Mouse (Mus musculus) c-Kit-positive CD71-positive TER-119-positive erythroid progenitor cells, embryonic 14.5 days (primary cell): ENCODE measurements at regions not wholly inside any gene's neighbourhood (a gene's known extent, or its start where the extent isn't known, plus 50 kb on each side); places are given as distances from the start of the nearest gene placed in this dataset.

Experiments used
- DNase-seq: peaks from one replicate; pipeline ENCODE4 v3.0.0-alpha.2; 2013; ENCODE audit warnings: low spot score

DNA sequence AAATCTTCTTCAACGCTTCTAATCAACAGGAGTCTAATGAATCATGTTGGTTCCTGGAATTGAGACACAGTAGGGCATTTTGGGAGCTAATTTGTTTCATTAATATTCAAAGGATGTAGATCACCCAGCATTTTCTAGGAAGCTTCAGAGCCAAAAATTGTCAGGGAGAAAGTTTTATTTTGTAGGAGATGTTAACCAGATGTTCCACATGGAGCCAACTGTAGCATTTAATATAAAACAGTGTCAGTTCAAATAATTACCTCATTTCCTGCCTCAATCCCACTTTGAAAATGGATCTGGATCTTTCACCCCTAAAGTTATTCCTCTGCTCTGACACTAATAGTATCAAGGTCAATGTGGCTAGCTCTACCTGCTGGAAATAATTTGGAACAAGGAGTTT is 389.6 kb upstream of the Lmcd1 start:
- DNase-seq = no peak

- DNase-seq = no peak
Observed at GRCm38 (mm10) chr6:111911997-111912396, 361.6 kb upstream of the Lmcd1 start.

DNA sequence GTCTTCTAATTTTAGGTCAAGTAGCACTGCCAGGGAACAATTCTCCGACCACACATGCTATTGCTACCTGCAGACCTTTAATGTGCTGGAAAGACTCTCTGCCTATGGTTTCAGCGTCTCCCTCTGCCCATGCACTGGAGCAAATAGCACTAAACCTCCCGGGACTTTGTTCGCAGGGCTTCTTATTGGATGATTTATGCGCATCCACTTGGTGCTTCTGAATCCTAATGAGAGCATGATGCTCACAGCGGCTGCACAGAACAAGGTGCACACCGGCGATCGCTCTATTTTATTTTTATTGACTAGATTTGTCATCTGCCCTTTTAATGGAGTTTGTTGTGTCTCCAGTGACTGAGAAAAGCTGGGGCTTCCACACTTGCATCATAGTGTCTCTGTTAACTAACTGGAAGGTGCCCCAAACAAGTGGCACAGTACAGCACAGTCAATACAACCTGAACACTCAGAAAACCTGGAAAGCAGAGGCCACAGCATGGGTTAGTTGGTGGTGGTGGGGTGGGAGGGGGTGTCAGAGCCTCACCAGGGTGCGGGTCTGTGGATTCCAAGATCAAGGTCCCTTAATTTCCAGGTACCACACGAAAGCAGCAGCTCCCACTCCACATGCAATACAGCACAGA is 359.7 kb upstream of the Lmcd1 start:
- no peak for DNase-seq

DNA sequence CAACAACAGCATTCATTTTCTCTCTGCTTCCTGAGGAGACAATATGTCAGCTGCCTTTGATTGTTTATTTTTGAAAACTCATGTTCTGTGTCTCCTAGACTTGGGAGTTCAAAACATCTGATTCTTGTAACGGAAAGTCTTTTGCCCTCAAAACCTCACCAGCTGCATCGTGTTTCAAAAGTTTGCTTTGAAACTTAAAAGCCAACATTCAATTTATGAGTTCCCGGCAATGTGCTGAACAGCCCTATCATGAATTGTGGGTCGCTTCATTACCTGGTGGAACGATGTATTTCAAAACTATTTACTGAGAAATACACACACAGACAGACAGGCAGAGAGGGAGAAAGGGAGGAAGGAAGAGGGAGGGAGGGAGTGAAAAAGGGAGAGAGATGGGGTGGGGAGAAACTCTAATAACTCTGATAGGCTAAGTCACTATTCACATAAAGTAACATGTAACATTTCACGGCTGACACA is 356.3 kb upstream of the Lmcd1 start:
- no peak for DNase-seq

GRCm38 (mm10) chr6:111917868-111918597 is 355.5 kb upstream of the Lmcd1 start:
- DNase-seq = no peak

GRCm38 (mm10) chr6:111932596-111932995 is 341.0 kb upstream of the Lmcd1 start:
- no peak for DNase-seq

DNA sequence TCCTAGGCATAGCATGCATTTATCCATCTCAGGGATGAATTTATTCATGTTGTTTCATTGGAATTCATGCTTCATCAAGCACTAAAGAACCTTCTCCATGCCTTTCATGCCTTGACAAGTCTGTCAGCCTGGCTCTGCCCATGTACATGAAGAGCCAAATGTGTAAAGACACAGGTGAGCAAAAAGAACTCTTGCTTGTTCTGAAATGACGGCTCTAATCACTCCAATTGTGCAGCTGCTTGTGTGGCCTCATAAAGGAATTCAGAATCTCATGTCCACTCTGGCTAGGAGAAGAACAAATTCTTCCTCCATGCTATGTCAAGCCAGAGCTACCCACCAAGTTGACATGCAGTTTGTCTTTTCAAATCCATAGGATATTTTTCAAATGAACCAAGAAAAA is 319.2 kb upstream of the Lmcd1 start:
- DNase-seq = no peak

DNA sequence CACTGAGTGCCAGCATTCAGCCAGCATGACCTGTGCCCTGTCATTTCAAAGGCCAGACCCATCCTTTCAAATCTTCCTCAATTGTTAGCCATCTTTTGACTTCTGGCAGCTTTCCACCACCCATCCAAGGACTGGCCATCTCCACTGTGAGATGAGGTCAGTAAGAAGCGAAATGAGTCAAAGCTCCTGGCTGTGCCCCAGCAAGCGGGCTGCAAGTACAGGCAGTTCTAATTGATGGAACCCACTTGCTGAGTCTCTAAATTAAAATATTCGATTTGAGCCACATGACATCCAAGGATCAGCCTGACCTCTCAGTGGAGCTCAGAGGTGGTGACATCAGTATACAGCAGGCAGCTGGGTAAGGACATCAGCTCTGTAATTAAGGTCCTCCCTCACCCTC is 307.8 kb upstream of the Lmcd1 start:
- no peak for DNase-seq

GRCm38 (mm10) chr6:111985452-111985851 is 288.1 kb upstream of the Lmcd1 start:
- no peak for DNase-seq

DNA sequence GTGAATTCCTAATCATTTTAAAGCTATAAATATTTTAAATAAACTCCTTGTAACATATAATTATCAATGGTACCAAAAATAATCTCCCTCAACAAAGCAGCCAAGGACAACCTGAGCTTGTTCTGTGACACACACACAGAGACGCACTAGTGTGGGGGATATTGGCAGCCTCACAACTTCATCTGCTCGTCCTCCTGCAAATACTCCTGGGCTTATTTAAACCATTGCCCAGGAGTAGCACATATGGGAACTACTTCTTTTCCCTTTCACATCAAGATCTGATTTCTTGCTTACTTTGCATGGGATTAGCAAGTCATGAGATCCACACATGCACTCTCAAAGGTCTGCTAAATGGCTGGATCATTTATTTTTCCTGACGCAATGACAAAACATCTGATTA is 277.7 kb upstream of the Lmcd1 start:
- no peak for DNase-seq

- no peak for DNase-seq
Observed at GRCm38 (mm10) chr6:112003784-112004471, 269.6 kb upstream of the Lmcd1 start.

GRCm38 (mm10) chr6:112026261-112027205 is 247.0 kb upstream of the Lmcd1 start:
- no peak for DNase-seq

DNA sequence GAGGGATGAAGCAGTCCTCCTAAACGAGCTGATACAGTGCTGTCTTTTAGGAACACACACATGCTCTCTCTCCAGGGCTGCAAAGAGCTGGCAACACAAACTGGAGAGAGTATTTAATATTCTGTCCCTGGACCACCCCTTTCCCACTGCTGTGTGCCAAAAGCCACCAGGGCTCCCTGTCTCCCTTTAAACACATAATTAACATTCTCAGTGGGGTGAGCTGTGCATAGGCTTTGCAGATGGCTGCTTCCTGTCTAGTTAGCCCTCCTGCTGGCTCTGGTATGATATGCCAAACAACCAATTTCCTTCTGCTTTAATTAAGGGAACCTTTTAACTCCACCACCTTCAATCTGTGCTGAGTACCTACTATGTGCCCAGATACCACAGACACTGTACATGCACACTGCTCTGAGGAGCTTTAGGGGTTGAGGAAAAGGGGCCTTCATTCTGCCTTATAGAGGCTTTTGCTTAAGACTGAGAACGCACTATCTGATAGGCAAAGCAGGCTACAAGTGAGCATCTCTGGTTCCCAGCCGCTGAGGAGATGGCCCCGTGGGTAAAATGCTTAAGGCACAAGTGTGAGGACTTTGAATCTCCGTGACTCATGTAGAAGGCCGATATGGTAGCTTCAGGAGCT is 222.9 kb upstream of the Lmcd1 start:
- no peak for DNase-seq

DNA sequence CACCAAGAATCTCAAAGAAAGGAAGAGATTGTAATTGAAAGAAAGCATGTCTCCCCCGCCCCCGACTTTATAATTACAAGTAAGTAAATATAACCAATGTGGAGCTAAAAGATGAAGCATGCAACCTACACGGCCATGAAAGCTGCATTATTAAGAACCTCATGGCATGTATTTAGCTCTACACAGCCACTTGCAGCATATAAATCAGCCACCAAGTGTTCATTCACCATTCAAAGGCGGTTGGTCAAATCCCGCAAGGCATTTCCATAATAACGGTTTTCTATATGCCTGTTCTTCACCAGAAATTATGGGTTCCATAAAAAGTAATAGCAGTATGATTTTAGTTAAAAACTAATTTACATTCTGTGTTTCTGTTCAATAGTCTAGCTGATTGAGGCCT is 221.4 kb upstream of the Lmcd1 start:
- DNase-seq = no peak

DNA sequence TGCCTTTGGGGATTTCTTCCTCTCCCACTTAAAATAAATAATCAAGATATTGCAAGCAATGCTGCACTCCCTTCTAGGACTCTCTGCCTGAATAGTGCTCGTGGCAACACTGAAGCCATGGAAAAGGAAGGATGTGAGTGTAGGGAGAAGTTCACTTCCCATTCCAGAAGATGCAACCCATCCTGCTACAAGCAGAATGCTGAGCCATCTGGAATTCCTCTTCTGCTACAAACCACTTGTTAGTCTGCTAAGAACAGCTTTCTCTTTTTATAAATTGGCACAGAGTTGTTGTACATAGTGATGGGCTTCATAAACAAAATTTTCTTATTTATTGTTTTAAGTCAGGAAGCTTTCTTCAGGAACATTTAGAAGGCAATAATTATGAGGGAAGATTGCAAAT is 215.7 kb upstream of the Lmcd1 start:
- no peak for DNase-seq

- DNase-seq = no peak
Observed at GRCm38 (mm10) chr6:112062956-112063355, 210.6 kb upstream of the Lmcd1 start.

GRCm38 (mm10) chr6:112090597-112090996 is 183.0 kb upstream of the Lmcd1 start:
- DNase-seq = no peak

- DNase-seq = no peak
Observed at GRCm38 (mm10) chr6:112091125-112091763, 182.3 kb upstream of the Lmcd1 start.

- DNase-seq = no peak
Observed at GRCm38 (mm10) chr6:112093300-112093699, 180.3 kb upstream of the Lmcd1 start.

DNA sequence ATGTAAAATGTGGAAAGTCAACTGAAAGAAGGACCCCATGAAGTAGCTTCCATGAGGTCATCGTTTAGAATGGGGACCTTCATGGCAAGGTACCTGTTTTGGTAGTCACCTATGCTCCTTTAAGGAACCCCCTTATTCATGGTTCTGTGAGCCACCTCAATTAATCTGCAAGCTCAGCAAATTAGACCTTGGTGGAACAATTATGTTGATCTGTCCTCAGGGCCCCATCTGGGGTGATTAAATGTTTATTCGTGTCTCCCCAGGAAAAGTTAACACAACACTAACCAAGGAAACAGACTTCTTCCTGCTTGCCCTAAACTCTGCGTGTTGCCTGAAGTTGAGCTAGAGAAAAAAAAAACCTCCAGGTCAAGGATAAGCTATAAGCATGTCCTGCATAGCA is 175.9 kb upstream of the Lmcd1 start:
- DNase-seq = no peak

DNA sequence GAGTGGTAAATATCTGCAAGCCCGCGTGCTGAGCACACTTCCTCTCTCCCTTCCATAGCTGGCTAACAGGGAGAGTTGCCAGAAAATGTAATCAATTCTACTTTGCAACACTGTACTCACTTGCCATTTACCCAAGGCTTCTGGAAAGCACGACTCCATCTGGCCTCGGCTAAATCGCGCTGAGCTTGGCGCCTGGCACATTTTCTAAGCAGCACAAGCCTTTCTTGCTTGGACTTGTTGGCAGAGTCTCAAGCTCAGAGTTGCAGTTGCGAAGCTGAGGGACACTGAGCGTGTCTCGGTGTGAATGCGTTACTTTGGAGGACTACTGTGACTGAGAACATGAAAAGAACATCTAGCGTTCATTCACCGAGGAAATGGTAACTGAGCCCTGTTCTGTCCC is 164.9 kb upstream of the Lmcd1 start:
- no peak for DNase-seq
